Mouse (Mus musculus): ENCODE results near the gene Rbm3. TPM values are rescaled to one million over a fixed set of nuclear protein-coding genes. Genes with fewer than 3 reads are reported as not detected.
"Not testable (repeated sequence)": the region's sequence is repeated elsewhere in the genome, so short reads cannot be mapped to it uniquely, and the experiment has no call there.

The Rbm3 gene
- total and polyA plus RNA-seq, 3 experiments = 750 to 1,021 TPM; not detected in 1

DNA sequence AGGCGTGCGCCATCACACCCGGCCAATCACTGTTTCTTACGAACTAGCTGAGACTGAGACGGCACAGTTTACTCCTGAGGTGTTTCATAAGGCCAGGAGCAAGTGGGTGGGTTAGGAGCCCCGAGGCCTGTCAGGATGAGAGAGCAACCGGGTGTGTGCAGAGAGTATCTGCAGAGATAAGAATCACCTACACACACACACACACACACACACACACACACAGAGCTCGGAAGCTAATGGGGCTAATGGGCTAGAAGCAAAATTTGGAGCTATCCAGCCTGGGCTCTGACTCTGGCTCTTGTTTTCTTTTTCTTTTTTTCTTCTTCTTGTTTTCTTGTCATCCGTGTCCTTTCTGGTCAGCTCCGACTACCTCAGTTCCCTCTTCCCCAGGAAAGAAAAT, 50.1 kb downstream of the Rbm3 start (continued):
- no peak for TF ChIP-seq MAFK (IDR thresholded peaks at IDR 0.05; ENCODE audit: borderline replicate concordance, low read depth, low read length)
- no peak for TF ChIP-seq POLR2AphosphoS5 (IDR thresholded peaks at IDR 0.05; ENCODE audit: borderline replicate concordance, low read depth, low read length)
- TF ChIP-seq KAT2A (conservative IDR thresholded peaks at IDR 0.05; ENCODE audit: low read depth, low read length) = no peak
- TF ChIP-seq GATA1 (IDR thresholded peaks at IDR 0.05; ENCODE audit: low read depth, low read length) = peak; percentile 78
- no peak for TF ChIP-seq ELF1 (IDR thresholded peaks at IDR 0.05; ENCODE audit: low read depth, low read length)
- TF ChIP-seq TBP (IDR thresholded peaks at IDR 0.05; ENCODE audit: low read depth, low read length) = no peak
- TF ChIP-seq MAX (IDR thresholded peaks at IDR 0.05; ENCODE audit: low read length) = no peak

DNA sequence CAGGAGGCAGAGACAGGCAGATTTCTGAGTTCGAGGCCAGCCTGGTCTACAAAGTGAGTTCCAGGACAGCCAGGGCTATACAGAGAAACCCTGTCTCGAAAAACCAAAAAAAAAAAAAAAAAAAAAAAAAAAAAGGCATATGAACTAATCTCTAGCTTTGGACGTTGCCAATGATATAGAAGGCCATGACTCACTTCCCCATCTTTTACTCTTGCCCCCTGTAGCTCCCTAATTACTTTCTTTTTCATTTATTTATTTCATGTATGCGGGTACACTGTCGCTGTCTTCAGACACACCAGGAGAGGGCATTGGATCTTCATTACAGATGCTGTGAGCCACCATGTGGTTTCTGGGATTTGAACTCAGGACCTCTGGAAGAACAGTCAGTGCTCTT, 54.7 kb downstream of the Rbm3 start:
- not testable (repeated sequence) for H3K27me3 ChIP-seq (ENCODE audit: control insufficient read depth in 1 of 2, insufficient read depth in 2 of 2, low read length in 2 of 2); H3K9me3 ChIP-seq (replicated peaks; ENCODE audit: insufficient read depth, low read length)
- Histone ChIP-seq H3K9ac (ENCODE audit: control insufficient read depth, low read depth, low read length, poor library complexity, severe bottlenecking) (peak overlapping the region; percentile 85), H3K79me2 (ENCODE audit: control insufficient read depth, insufficient read depth, low read length, poor library complexity) (peaks cover 21% of the 10 kb centered on the region), H3K4me3 (ENCODE audit: control insufficient read depth in 1 of 2, insufficient read depth in 1 of 2, low read depth in 2 of 2, low read length in 2 of 2) (peak overlapping the region; percentile 63 to 75), H3K36me3 (ENCODE audit: control insufficient read depth in 1 of 2, insufficient read depth in 2 of 2, low read length in 2 of 2) (peaks cover 10 to 23% of the 10 kb centered on the region in 2 experiments), H3K4me1 (ENCODE audit: control insufficient read depth in 1 of 2, insufficient read depth in 2 of 2, low read length in 2 of 2) (peaks cover 3 to 23% of the 10 kb centered on the region in 2 experiments), H3K27ac (ENCODE audit: control insufficient read depth, low read depth, low read length) (peak overlapping the region; percentile 97)
- DNase-seq (ENCODE audit: low read depth, low spot score) = peak; percentile 77
- peak in 1 of 3 experiments; percentile 31; a peak in 2 of 6 replicates for TF ChIP-seq CTCF (IDR thresholded peaks at IDR 0.05 in 2 of 3, conservative IDR thresholded peaks at IDR 0.05 in 1 of 3; ENCODE audit: control insufficient read depth in 1 of 3, insufficient read depth in 1 of 3, low read depth in 2 of 3, low read length in 3 of 3, poor library complexity in 1 of 3, severe bottlenecking in 1 of 3)
- TF ChIP-seq MXI1 (IDR thresholded peaks at IDR 0.05; ENCODE audit: low read depth, low read length) = peak; percentile 45; the same call in 1 of the 2 replicates
- TF ChIP-seq MAX (IDR thresholded peaks at IDR 0.05; ENCODE audit: low read length) = peak; percentile 16; the same call in 1 of the 2 replicates
- peak; percentile 62; the same call in 1 of the 2 replicates for TF ChIP-seq ETS1 (IDR thresholded peaks at IDR 0.05; ENCODE audit: low read depth, low read length)
- TF ChIP-seq MYC (IDR thresholded peaks at IDR 0.05; ENCODE audit: low read depth, low read length) = peak; percentile 37; the same call in 1 of the 2 replicates
- TF ChIP-seq MAZ (IDR thresholded peaks at IDR 0.05; ENCODE audit: low read depth, low read length) = 0 out of 2 replicates have a peak, but pooled peaks have one; percentile 33
- TF ChIP-seq ZNF384 (IDR thresholded peaks at IDR 0.05; ENCODE audit: low read depth, low read length) = peak; percentile 94
- peak; percentile 40 to 61; a peak in 3 of 4 replicates for TF ChIP-seq EP300 (IDR thresholded peaks at IDR 0.05; ENCODE audit: low read depth in 1 of 2, low read length in 2 of 2)

DNA sequence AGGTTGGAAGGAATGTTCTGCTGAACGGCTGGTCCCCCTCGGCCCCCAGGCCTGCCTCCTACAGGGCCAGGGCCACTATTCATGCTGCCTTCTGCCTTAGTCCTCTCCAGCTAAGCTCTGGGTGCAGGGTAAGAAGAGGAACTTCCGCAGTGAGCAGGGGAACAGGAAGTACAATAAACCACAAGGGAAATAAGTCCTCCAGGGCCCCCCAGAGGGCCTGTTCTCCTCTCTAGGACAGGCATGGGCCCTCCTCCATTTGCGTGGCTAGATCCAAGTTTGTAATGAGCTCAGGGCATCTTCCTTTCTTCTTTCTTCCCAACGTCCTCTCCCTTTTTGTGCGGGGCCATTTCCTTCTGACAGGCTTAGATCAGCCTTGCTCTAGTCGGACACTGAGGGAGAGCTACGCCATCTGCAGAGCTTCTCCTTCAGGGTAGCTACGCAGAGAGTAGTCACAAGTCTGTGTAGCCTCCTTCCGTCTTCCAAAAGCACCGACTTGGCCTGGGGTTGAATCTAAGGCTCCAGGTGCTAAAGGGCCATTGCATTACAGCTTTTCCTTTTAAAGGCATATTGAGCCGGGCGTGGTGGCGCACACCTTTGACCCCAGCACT, 55.2 kb downstream of the Rbm3 start, which contains the start of gene Was:
Was (minus strand) TSS at position 153 of the 608 bp plus-strand sequence.
- peak within 1 kb of the TSS; percentile 97 for H3K27ac ChIP-seq (ENCODE audit: control insufficient read depth, low read depth, low read length)
- TF ChIP-seq SMC3 (IDR thresholded peaks at IDR 0.05; ENCODE audit: low read depth, low read length) (no peak), NRF1 (IDR thresholded peaks at IDR 0.05; ENCODE audit: insufficient read depth, low read depth, low read length, poor library complexity, severe bottlenecking) (no peak), MEF2A (IDR thresholded peaks at IDR 0.05; ENCODE audit: extremely low read depth, insufficient replicate concordance, low read depth, low read length, poor library complexity, severe bottlenecking) (no peak), ZNF384 (IDR thresholded peaks at IDR 0.05; ENCODE audit: low read depth, low read length) (no peak; the same call in 1 of the 2 replicates), GABPA (IDR thresholded peaks at IDR 0.05; ENCODE audit: low read depth, low read length) (no peak), MYC (IDR thresholded peaks at IDR 0.05; ENCODE audit: low read depth, low read length) (no peak), CHD1 (IDR thresholded peaks at IDR 0.05; ENCODE audit: low read depth, low read length) (no peak), ZC3H11A (IDR thresholded peaks at IDR 0.05; ENCODE audit: low read depth, low read length) (no peak), RCOR1 (IDR thresholded peaks at IDR 0.05; ENCODE audit: low read depth, low read length) (no peak), KAT2A (conservative IDR thresholded peaks at IDR 0.05; ENCODE audit: low read depth, low read length) (no peak; the same call in 1 of the 2 replicates), CTCF (IDR thresholded peaks at IDR 0.05 in 2 of 3, conservative IDR thresholded peaks at IDR 0.05 in 1 of 3; ENCODE audit: control insufficient read depth in 1 of 3, insufficient read depth in 1 of 3, low read depth in 2 of 3, low read length in 3 of 3, poor library complexity in 1 of 3, severe bottlenecking in 1 of 3) (no peak), NELFE (IDR thresholded peaks at IDR 0.05; ENCODE audit: low read depth, low read length) (peak; percentile 92), CHD2 (IDR thresholded peaks at IDR 0.05; ENCODE audit: low read length) (no peak), GATA1 (IDR thresholded peaks at IDR 0.05; ENCODE audit: low read depth, low read length) (no peak), ETS1 (IDR thresholded peaks at IDR 0.05; ENCODE audit: low read depth, low read length) (0 out of 2 replicates have a peak, but pooled peaks have one; percentile 48), TAL1 (IDR thresholded peaks at IDR 0.05; ENCODE audit: low read length) (no peak), TBP (IDR thresholded peaks at IDR 0.05; ENCODE audit: low read depth, low read length) (peak; percentile 93), UBTF (IDR thresholded peaks at IDR 0.05; ENCODE audit: borderline replicate concordance, insufficient read depth, low read depth, low read length) (no peak), MAZ (IDR thresholded peaks at IDR 0.05; ENCODE audit: low read depth, low read length) (no peak)

More for the DNA sequence above, 55.2 kb downstream of the Rbm3 start, which contains the start of gene Was:
- Histone ChIP-seq H3K4me1 (ENCODE audit: control insufficient read depth in 1 of 2, insufficient read depth in 2 of 2, low read length in 2 of 2) (peaks cover 3 to 23% of the 10 kb centered on the region in 2 experiments), H3K9ac (ENCODE audit: control insufficient read depth, low read depth, low read length, poor library complexity, severe bottlenecking) (peak within 1 kb of the TSS; percentile 85), H3K9me3 (replicated peaks; ENCODE audit: insufficient read depth, low read length) (no peaks in the 10 kb centered on the region), H3K27me3 (ENCODE audit: control insufficient read depth in 1 of 2, insufficient read depth in 2 of 2, low read length in 2 of 2) (no peaks in the 10 kb centered on the region), H3K36me3 (ENCODE audit: control insufficient read depth in 1 of 2, insufficient read depth in 2 of 2, low read length in 2 of 2) (peaks cover 10 to 23% of the 10 kb centered on the region in 2 experiments), H3K79me2 (ENCODE audit: control insufficient read depth, insufficient read depth, low read length, poor library complexity) (peaks cover 21% of the 10 kb centered on the region), H3K4me3 (ENCODE audit: control insufficient read depth in 1 of 2, insufficient read depth in 1 of 2, low read depth in 2 of 2, low read length in 2 of 2) (peak within 1 kb of the TSS; percentile 63 to 75)
- DNase-seq (ENCODE audit: low read depth, low spot score) = peak; percentile 94

Measured in MEL (cell line).